Mouse (Mus musculus) testis, adult 2 months (tissue): Measurements from ENCODE around the gene Iqcb1.

Experiments
- CTCF ChIP-seq: fragments of 200-500 bp; IDR thresholded peaks from 2 replicates; pipeline ENCODE4 v1.5.1; 2012; ENCODE audit warnings: low read depth, mild to moderate bottlenecking, inconsistent platforms, low read length, moderate library complexity; ENCODE audit not compliant: control insufficient read depth, insufficient read depth, insufficient replicate concordance
- POLR2A ChIP-seq: fragments of 200-500 bp; IDR thresholded peaks from 2 replicates; pipeline ENCODE4 v1.6.1; 2012; ENCODE audit warnings: low read depth, mild to moderate bottlenecking, inconsistent platforms, low read length, moderate library complexity; ENCODE audit not compliant: control insufficient read depth

DNA sequence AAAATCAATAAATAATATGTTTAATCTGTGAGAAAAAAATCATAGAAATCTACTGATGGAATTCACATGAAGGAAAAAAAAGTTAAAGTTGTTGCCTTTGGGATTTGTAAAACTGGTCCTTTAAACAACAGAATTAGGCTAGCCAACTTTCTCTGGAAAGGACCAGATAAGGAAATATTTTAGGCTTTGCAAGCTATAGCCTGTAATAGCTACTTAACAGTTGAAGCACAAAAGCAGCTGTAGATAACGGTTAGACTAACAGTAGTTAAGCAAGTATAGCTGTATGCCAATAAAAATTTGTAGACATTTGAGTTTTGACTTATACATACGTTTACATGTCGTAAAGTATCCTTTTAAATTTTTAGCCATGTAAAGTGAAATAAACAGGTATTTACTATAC, 35.4 kb downstream of the Iqcb1 start:
- TF ChIP-seq POLR2A (no peak), CTCF (no peak)
